Mouse (Mus musculus) midbrain, embryonic 15.5 days (tissue): ENCODE measurements at regions not wholly inside any gene's neighbourhood (a gene's known extent, or its start where the extent isn't known, plus 50 kb on each side); places are given as distances from the start of the nearest gene placed in this dataset.

Experiments used
- ATAC-seq: fragments of 200-750 bp; cut with Nextera tagmentation; replicated peaks from 2 replicates; pipeline ENCODE4 v1.8.0; 2017; ENCODE audit warnings: moderate TSS enrichment
- H3K27ac ChIP-seq: fragments of 300-500 bp; sonication (generic); 2 replicates; pipeline ENCODE4 v1.5.1; 2015; ENCODE audit warnings: mild to moderate bottlenecking, inconsistent platforms
- H3K27me3 ChIP-seq: fragments of 300-500 bp; sonication (generic); replicated peaks from 2 replicates; pipeline ENCODE4 v1.6.1; 2015; ENCODE audit warnings: inconsistent platforms
- H3K36me3 ChIP-seq: fragments of 300-500 bp; sonication (generic); replicated peaks from 2 replicates; pipeline ENCODE4 v1.6.1; 2015; ENCODE audit warnings: inconsistent platforms
- H3K4me1 ChIP-seq: fragments of 300-500 bp; sonication (generic); 2 replicates; pipeline ENCODE4 v1.6.1; 2015; ENCODE audit warnings: inconsistent platforms
- H3K4me2 ChIP-seq: fragments of 300-500 bp; sonication (generic); 2 replicates; pipeline ENCODE4 v1.6.1; 2015; ENCODE audit warnings: inconsistent platforms, mild to moderate bottlenecking, moderate library complexity
- H3K4me3 ChIP-seq: fragments of 300-500 bp; sonication (generic); 2 replicates; pipeline ENCODE4 v1.5.1; 2015; ENCODE audit warnings: mild to moderate bottlenecking, inconsistent platforms
- H3K9ac ChIP-seq: fragments of 300-500 bp; sonication (generic); 2 replicates; pipeline ENCODE4 v1.6.1; 2015; ENCODE audit warnings: mild to moderate bottlenecking, inconsistent platforms
- H3K9me3 ChIP-seq: fragments of 300-500 bp; sonication (generic); 2 replicates; pipeline ENCODE4 v1.6.1; 2016; ENCODE audit warnings: inconsistent platforms
- WGBS: fragments of 180-500 bp; shearing (Covaris S2); methylation state at CpG from one replicate; pipeline ENCODE4 v1.1.7; 2015; ENCODE audit warnings: mixed read lengths; 5-methylcytosine and 5-hydroxymethylcytosine counted together

- H3K9me3 ChIP-seq = no peaks in the 10 kb centered on the region
These were observed 184.2 kb upstream of the Spaca1 start for GRCm38 (mm10) chr4:34234204-34234603.

GRCm38 (mm10) chr4:34234645-34235044 is 184.7 kb upstream of the Spaca1 start:
- no peak for ATAC-seq

More at GRCm38 (mm10) chr4:34234204-34234603, 184.2 kb upstream of the Spaca1 start:
- H3K9ac ChIP-seq = no peak overlapping the region
- H3K27me3 ChIP-seq = no peaks in the 10 kb centered on the region
- no peak for ATAC-seq
- H3K27ac ChIP-seq = no peak overlapping the region
- no peak overlapping the region for H3K4me3 ChIP-seq
- no peaks in the 10 kb centered on the region for H3K4me1 ChIP-seq
- H3K4me2 ChIP-seq = no peak overlapping the region
- 78% methylated on average over 11 of the region's 11 CpGs for WGBS
- H3K36me3 ChIP-seq = no peaks in the 10 kb centered on the region

GRCm38 (mm10) chr4:34237791-34238190 is 187.8 kb upstream of the Spaca1 start:
- Histone ChIP-seq H3K9me3 (no peaks in the 10 kb centered on the region), H3K27me3 (no peaks in the 10 kb centered on the region), H3K9ac (no peak overlapping the region), H3K36me3 (no peaks in the 10 kb centered on the region), H3K27ac (no peak overlapping the region), H3K4me3 (no peak overlapping the region), H3K4me1 (peaks cover 10% of the 10 kb centered on the region), H3K4me2 (no peak overlapping the region)
- ATAC-seq = no peak
- WGBS = 86% methylated on average over 3 of the region's 3 CpGs

More at GRCm38 (mm10) chr4:34234645-34235044, 184.7 kb upstream of the Spaca1 start:
- WGBS = 77% methylated on average over 8 of the region's 8 CpGs
- H3K4me3 ChIP-seq = no peak overlapping the region
- H3K27me3 ChIP-seq = no peaks in the 10 kb centered on the region
- H3K36me3 ChIP-seq = no peaks in the 10 kb centered on the region
- no peak overlapping the region for H3K27ac ChIP-seq
- H3K9me3 ChIP-seq = no peaks in the 10 kb centered on the region
- no peak overlapping the region for H3K4me2 ChIP-seq
- H3K9ac ChIP-seq = no peak overlapping the region
- no peaks in the 10 kb centered on the region for H3K4me1 ChIP-seq

GRCm38 (mm10) chr4:34239624-34240023 is 189.6 kb upstream of the Spaca1 start:
- ATAC-seq = no peak
- WGBS = 65% methylated on average over 3 of the region's 3 CpGs
- Histone ChIP-seq H3K36me3 (no peaks in the 10 kb centered on the region), H3K27me3 (no peaks in the 10 kb centered on the region), H3K4me3 (no peak overlapping the region), H3K27ac (no peak overlapping the region), H3K9me3 (no peaks in the 10 kb centered on the region), H3K4me1 (peaks cover 10% of the 10 kb centered on the region), H3K9ac (no peak overlapping the region), H3K4me2 (no peak overlapping the region)

GRCm38 (mm10) chr4:34241060-34241571 is 191.1 kb upstream of the Spaca1 start:
- WGBS = 44% methylated on average over 7 of the region's 7 CpGs
- Histone ChIP-seq H3K9ac (no peak overlapping the region), H3K27me3 (no peaks in the 10 kb centered on the region), H3K36me3 (no peaks in the 10 kb centered on the region), H3K4me3 (no peak overlapping the region), H3K27ac (no peak overlapping the region), H3K4me2 (no peak overlapping the region), H3K9me3 (no peaks in the 10 kb centered on the region), H3K4me1 (peaks cover 10% of the 10 kb centered on the region)
- ATAC-seq = peak; percentile 77

GRCm38 (mm10) chr4:34241673-34242072 is 191.7 kb upstream of the Spaca1 start:
- Histone ChIP-seq H3K27ac (no peak overlapping the region), H3K9me3 (no peaks in the 10 kb centered on the region), H3K36me3 (no peaks in the 10 kb centered on the region), H3K27me3 (no peaks in the 10 kb centered on the region), H3K4me2 (no peak overlapping the region), H3K9ac (no peak overlapping the region), H3K4me3 (no peak overlapping the region), H3K4me1 (peaks cover 10% of the 10 kb centered on the region)
- ATAC-seq = no peak; the same call in 1 of the 2 replicates
- 66% methylated on average over 3 of the region's 3 CpGs for WGBS

- H3K27me3 ChIP-seq = no peaks in the 10 kb centered on the region
- H3K9me3 ChIP-seq = no peaks in the 10 kb centered on the region
- no peaks in the 10 kb centered on the region for H3K36me3 ChIP-seq
- H3K27ac ChIP-seq = no peak overlapping the region
- no peak overlapping the region for H3K4me3 ChIP-seq
- no peak overlapping the region for H3K9ac ChIP-seq
- no peak for ATAC-seq
- no peak overlapping the region for H3K4me2 ChIP-seq
- H3K4me1 ChIP-seq = peaks cover 6% of the 10 kb centered on the region; the same call in 1 of the 2 replicates
These were observed 209.5 kb upstream of the Spaca1 start for GRCm38 (mm10) chr4:34259444-34259843.

GRCm38 (mm10) chr4:34260468-34260867 is 210.5 kb upstream of the Spaca1 start:
- Histone ChIP-seq H3K4me2 (no peak overlapping the region), H3K27me3 (no peaks in the 10 kb centered on the region), H3K36me3 (no peaks in the 10 kb centered on the region), H3K9me3 (no peaks in the 10 kb centered on the region), H3K4me1 (peaks cover 6% of the 10 kb centered on the region; the same call in 1 of the 2 replicates), H3K27ac (no peak overlapping the region), H3K9ac (no peak overlapping the region), H3K4me3 (no peak overlapping the region)
- 91% methylated on average over 4 of the region's 4 CpGs for WGBS
- no peak for ATAC-seq

- H3K9ac ChIP-seq = no peak overlapping the region
- H3K4me3 ChIP-seq = no peak overlapping the region
- 62% methylated on average over 6 of the region's 6 CpGs for WGBS
- no peaks in the 10 kb centered on the region for H3K9me3 ChIP-seq
- H3K4me1 ChIP-seq = peaks cover 6% of the 10 kb centered on the region; the same call in 1 of the 2 replicates
- no peaks in the 10 kb centered on the region for H3K36me3 ChIP-seq
- no peak overlapping the region for H3K4me2 ChIP-seq
- H3K27me3 ChIP-seq = no peaks in the 10 kb centered on the region
- peak; percentile 56; the same call in 1 of the 2 replicates for ATAC-seq
- peak overlapping the region; percentile 48; the same call in 1 of the 2 replicates for H3K27ac ChIP-seq
These were observed 211.8 kb upstream of the Spaca1 start for GRCm38 (mm10) chr4:34261809-34262208.

GRCm38 (mm10) chr4:34264431-34264830 is 214.4 kb upstream of the Spaca1 start:
- Histone ChIP-seq H3K9ac (no peak overlapping the region), H3K9me3 (no peaks in the 10 kb centered on the region), H3K36me3 (no peaks in the 10 kb centered on the region), H3K4me3 (no peak overlapping the region), H3K27me3 (no peaks in the 10 kb centered on the region), H3K4me2 (no peak overlapping the region), H3K27ac (no peak overlapping the region), H3K4me1 (peaks cover 6% of the 10 kb centered on the region; the same call in 1 of the 2 replicates)
- WGBS = 85% methylated on average over 5 of the region's 5 CpGs
- no peak for ATAC-seq

- no peaks in the 10 kb centered on the region for H3K4me1 ChIP-seq
- ATAC-seq = no peak
These were observed 224.3 kb upstream of the Spaca1 start for GRCm38 (mm10) chr4:34274316-34274715.

GRCm38 (mm10) chr4:34275372-34275771 is 225.4 kb upstream of the Spaca1 start:
- H3K9me3 ChIP-seq = no peaks in the 10 kb centered on the region
- H3K36me3 ChIP-seq = no peaks in the 10 kb centered on the region
- no peaks in the 10 kb centered on the region for H3K27me3 ChIP-seq
- no peak for ATAC-seq
- H3K4me3 ChIP-seq = no peak overlapping the region
- H3K27ac ChIP-seq = no peak overlapping the region
- H3K4me2 ChIP-seq = no peak overlapping the region
- no peaks in the 10 kb centered on the region for H3K4me1 ChIP-seq
- H3K9ac ChIP-seq = no peak overlapping the region

More at GRCm38 (mm10) chr4:34274316-34274715, 224.3 kb upstream of the Spaca1 start:
- no peak overlapping the region for H3K27ac ChIP-seq
- H3K27me3 ChIP-seq = no peaks in the 10 kb centered on the region
- 70% methylated on average over 3 of the region's 3 CpGs for WGBS
- H3K4me2 ChIP-seq = no peak overlapping the region
- no peaks in the 10 kb centered on the region for H3K36me3 ChIP-seq
- H3K9ac ChIP-seq = no peak overlapping the region
- no peak overlapping the region for H3K4me3 ChIP-seq
- H3K9me3 ChIP-seq = no peaks in the 10 kb centered on the region

- 71% methylated on average over 4 of the region's 4 CpGs for WGBS
- Histone ChIP-seq H3K4me2 (no peak overlapping the region), H3K4me1 (no peaks in the 10 kb centered on the region), H3K4me3 (no peak overlapping the region), H3K27ac (no peak overlapping the region), H3K27me3 (no peaks in the 10 kb centered on the region), H3K9ac (no peak overlapping the region), H3K9me3 (no peaks in the 10 kb centered on the region), H3K36me3 (no peaks in the 10 kb centered on the region)
- ATAC-seq = no peak
These were observed 248.1 kb upstream of the Akirin2 start for GRCm38 (mm10) chr4:34302504-34303108.
